In genomic region chr8:94973270-94973669, GRCm38 (mm10) we compare ENCODE assay signal across 25 mouse cellular contexts. TPM values are rescaled to one million over a fixed set of nuclear protein-coding genes. Genes with fewer than 3 reads are reported as not detected.
A peak's percentile ranks its signal among the peaks of the same experiment; 100 is the strongest.
DNase-seq lines count a peak whose midpoint lies in the region; ATAC-seq and TF ChIP-seq lines count a peak whose summit lies in the region.
"Had no signal": no experiment of that assay in that cellular context is flagged by ENCODE, and none has a peak within 500 bp of the region (broad histone marks: within the 10 kb centered on the region; RNA-seq: fewer than 3 reads in every experiment).

No protein-coding gene starts in this region.

- no peaks in the 10 kb centered on the region for H3K36me3 ChIP-seq in kidney, postnatal 0 days (ENCODE audit: insufficient read depth, low read length)
- H3K36me3 ChIP-seq in thymus, adult 2 months (ENCODE audit: control insufficient read depth, insufficient read depth, low read length): no peaks in the 10 kb centered on the region
- no peaks in the 10 kb centered on the region for H3K36me3 ChIP-seq in forebrain, embryonic 11.5 days (ENCODE audit: control insufficient read depth, insufficient read depth, low read length)
- H3K36me3 ChIP-seq in midbrain, postnatal 0 days (ENCODE audit: insufficient read depth, low read length): no peaks in the 10 kb centered on the region
- H3K36me3 ChIP-seq: limb, embryonic 12.5 days; liver, embryonic 12.5 days; stomach, embryonic 15.5 days had no signal

- H3K4me3 ChIP-seq in kidney, postnatal 0 days (replicated peaks; ENCODE audit: low read depth, low read length): no peak overlapping the region
- H3K4me3 ChIP-seq in thymus, adult 2 months (ENCODE audit: control insufficient read depth, insufficient read depth, low read length): no peak overlapping the region
- no peak overlapping the region for H3K4me3 ChIP-seq in forebrain, embryonic 11.5 days (ENCODE audit: low read depth, low read length)
- no peak overlapping the region for H3K4me3 ChIP-seq in midbrain, postnatal 0 days (ENCODE audit: low read depth, low read length)
- H3K4me3 ChIP-seq: limb, embryonic 12.5 days; liver, embryonic 12.5 days; myocyte; stomach, embryonic 15.5 days had no signal

- no peak overlapping the region for H3K4me2 ChIP-seq in kidney, postnatal 0 days (ENCODE audit: low read length)
- no peak overlapping the region for H3K4me2 ChIP-seq in forebrain, embryonic 11.5 days (ENCODE audit: low read depth, low read length, severe bottlenecking)
- no peak overlapping the region for H3K4me2 ChIP-seq in midbrain, postnatal 0 days (ENCODE audit: low read depth, low read length, poor library complexity, severe bottlenecking)
- H3K4me2 ChIP-seq: heart, embryonic 11.5 days; hindbrain, embryonic 14.5 days; limb, embryonic 12.5 days; liver, embryonic 12.5 days; lung, embryonic 14.5 days; stomach, embryonic 15.5 days had no signal

- no peaks in the 10 kb centered on the region for H3K9me3 ChIP-seq in kidney, postnatal 0 days (replicated peaks; ENCODE audit: low read length)
- H3K9me3 ChIP-seq in forebrain, embryonic 11.5 days (ENCODE audit: control insufficient read depth, low read length): no peaks in the 10 kb centered on the region
- H3K9me3 ChIP-seq in midbrain, postnatal 0 days (ENCODE audit: low read length): no peaks in the 10 kb centered on the region
- H3K9me3 ChIP-seq: limb, embryonic 12.5 days; liver, embryonic 12.5 days; stomach, embryonic 15.5 days had no signal

- 65% methylated on average over 9 of the region's 9 CpGs for WGBS in kidney, postnatal 0 days
- WGBS in thymus, adult 2 months: 3% methylated on average over 9 of the region's 9 CpGs
- WGBS in forebrain, embryonic 11.5 days: 93% methylated on average over 9 of the region's 9 CpGs
- WGBS in midbrain, postnatal 0 days: 90% methylated on average over 9 of the region's 9 CpGs

- H3K4me1 ChIP-seq in kidney, postnatal 0 days (replicated peaks; ENCODE audit: insufficient read depth, low read length): no peaks in the 10 kb centered on the region
- peaks cover 53% of the 10 kb centered on the region for H3K4me1 ChIP-seq in thymus, adult 2 months (replicated peaks; ENCODE audit: control insufficient read depth, insufficient read depth, low read length)
- peaks cover 15% of the 10 kb centered on the region for H3K4me1 ChIP-seq in forebrain, embryonic 11.5 days (replicated peaks; ENCODE audit: control insufficient read depth, insufficient read depth, low read length)
- H3K4me1 ChIP-seq in midbrain, postnatal 0 days (ENCODE audit: insufficient read depth, low read length): peaks cover 4% of the 10 kb centered on the region; the same call in 1 of the 2 replicates

- 0 out of 2 replicates have a peak overlapping the region, but pooled peaks have one; percentile 84 for H3K27ac ChIP-seq in kidney, postnatal 0 days
- peak overlapping the region; percentile 7; the same call in 1 of the 2 replicates for H3K27ac ChIP-seq in thymus, adult 2 months (ENCODE audit: control insufficient read depth, insufficient read depth, low read length)
- no peak overlapping the region for H3K27ac ChIP-seq in forebrain, embryonic 11.5 days (ENCODE audit: low read depth, low read length)
- no peak overlapping the region for H3K27ac ChIP-seq in midbrain, postnatal 0 days (ENCODE audit: low read depth, low read length)
- H3K27ac ChIP-seq: hindbrain, embryonic 14.5 days; limb, embryonic 12.5 days; liver, embryonic 12.5 days had no signal

- no peak for ATAC-seq in kidney, postnatal 0 days (replicated peaks; ENCODE audit: low FRiP score, low read depth)
- ATAC-seq in granulocyte monocyte progenitor cell, adult 5-6 weeks (replicated peaks; ENCODE audit: poor library complexity, severe bottlenecking): 0 out of 2 replicates have a peak, but pooled peaks have one; percentile 8
- ATAC-seq in forebrain, embryonic 11.5 days (replicated peaks; ENCODE audit: low FRiP score): no peak
- ATAC-seq in midbrain, postnatal 0 days (ENCODE audit: low FRiP score): no peak
- ATAC-seq: forebrain, embryonic 16.5 days; intestine, postnatal 0 days; liver, embryonic 12.5 days had no signal

- no peak for DNase-seq in kidney, postnatal 0 days (ENCODE audit: low spot score)
- DNase-seq in kidney, adult 18-20 months: no peak
- DNase-seq in thymus, adult 2 months: peak; percentile 55
- no peak for DNase-seq in left cerebral cortex, adult 8-10 months (ENCODE audit: low spot score in 2 of 2)
- no peak for DNase-seq in heart, postnatal 14 days
- no peak for DNase-seq in forebrain, embryonic 11.5 days (ENCODE audit: low spot score)
- DNase-seq in midbrain, postnatal 0 days (ENCODE audit: low spot score): no peak
- DNase-seq: adrenal gland, postnatal 14 days; cerebellum, adult 9-11 months; gastrocnemius, postnatal 36 days; heart, postnatal 10 days; lung, embryonic 14.5 days; lung, postnatal 36 days; midbrain, embryonic 14.5 days; right cerebral cortex, postnatal 25 days had no signal

- intact Hi-C loops in heart, postnatal 14 days (cut with DNase I): no loop called here

- no peak overlapping the region for H3K9ac ChIP-seq in kidney, postnatal 0 days (ENCODE audit: low read depth, low read length)
- no peak overlapping the region for H3K9ac ChIP-seq in forebrain, embryonic 11.5 days (ENCODE audit: low read length)
- no peak overlapping the region for H3K9ac ChIP-seq in midbrain, postnatal 0 days (replicated peaks; ENCODE audit: low read length, poor library complexity, severe bottlenecking)
- H3K9ac ChIP-seq: hindbrain, embryonic 14.5 days; limb, embryonic 12.5 days; liver, embryonic 12.5 days; lung, embryonic 14.5 days; stomach, embryonic 15.5 days had no signal

- TF ChIP-seq CTCF in kidney, postnatal 0 days (IDR thresholded peaks at IDR 0.05; ENCODE audit: low read depth): no peak
- TF ChIP-seq CTCF in thymus, adult 2 months (IDR thresholded peaks at IDR 0.05; ENCODE audit: borderline replicate concordance, control insufficient read depth, extremely low read depth, insufficient read depth, low read length, poor library complexity): no peak
- no peak for TF ChIP-seq CTCF in midbrain, postnatal 0 days (IDR thresholded peaks at IDR 0.05)

- no peak for TF ChIP-seq POLR2A in thymus, adult 2 months (IDR thresholded peaks at IDR 0.05; ENCODE audit: control insufficient read depth, extremely low read depth, insufficient read depth, low read length, poor library complexity)

- H3K27me3 ChIP-seq in kidney, postnatal 0 days (ENCODE audit: insufficient read depth, low read length): no peaks in the 10 kb centered on the region
- H3K27me3 ChIP-seq in thymus, adult 2 months (ENCODE audit: control insufficient read depth, insufficient read depth, low read length): no peaks in the 10 kb centered on the region
- peaks cover 4% of the 10 kb centered on the region; the same call in 1 of the 2 replicates for H3K27me3 ChIP-seq in forebrain, embryonic 11.5 days (ENCODE audit: control insufficient read depth, insufficient read depth, low read length)
- H3K27me3 ChIP-seq in midbrain, postnatal 0 days (ENCODE audit: insufficient read depth, low read length): no peaks in the 10 kb centered on the region
- H3K27me3 ChIP-seq: stomach, embryonic 15.5 days had no signal

RNA-seq across cellular contexts. Expression of gene Adgrg1, which starts 1.3 kb away (rescaled TPM):
- polyA plus RNA-seq in kidney, postnatal 0 days (2015; fragmentation: Nextera tagmentation; extraction: Ambion mirVana): 109 and 125 TPM in 2 replicates
- 115 and 208 TPM in 2 replicates for total RNA-seq in granulocyte monocyte progenitor cell, adult 5-6 weeks (2014; fragmentation: Nextera tagmentation)
- total RNA-seq in granulocyte monocyte progenitor cell, adult 5-6 weeks (2017): 50.3 and 50.9 TPM in 2 replicates
- polyA plus RNA-seq in thymus, adult 2 months (2012; rRNA removed): 146 and 166 TPM in 2 replicates
- 10 to 100 TPM; 72.9 to 94.8 (median 80.5) TPM for total RNA-seq in left cerebral cortex, adult 8-10 months (2022)
- total RNA-seq in heart, postnatal 14 days (2021): 10 to 100 TPM; 59.3 to 73.3 TPM
- polyA plus RNA-seq in forebrain, embryonic 11.5 days (2014; fragmentation: Nextera tagmentation; extraction: Ambion mirVana): 177 and 184 TPM in 2 replicates
- 218 and 247 TPM in 2 replicates for total RNA-seq in midbrain, postnatal 0 days (2014; rRNA removed)
- 114 and 125 TPM in 2 replicates for polyA plus RNA-seq in midbrain, postnatal 0 days (2015; fragmentation: Nextera tagmentation; extraction: Ambion mirVana)

RNA-seq across cellular contexts. Expression of gene Adgrg3, which starts 44.2 kb away (rescaled TPM):
- polyA plus RNA-seq in kidney, postnatal 0 days (2015; fragmentation: Nextera tagmentation; extraction: Ambion mirVana): 3.7 and 4.4 TPM in 2 replicates
- total RNA-seq in granulocyte monocyte progenitor cell, adult 5-6 weeks (2014; fragmentation: Nextera tagmentation): 142 and 175 TPM in 2 replicates
- total RNA-seq in granulocyte monocyte progenitor cell, adult 5-6 weeks (2017): 170 and 173 TPM in 2 replicates
- polyA plus RNA-seq in thymus, adult 2 months (2012; rRNA removed): 27.0 and 32.0 TPM in 2 replicates
- total RNA-seq in left cerebral cortex, adult 8-10 months (2022): under 1 TPM in 2 of 4 experiments, not detected in 2; 0.27 to 0.30 TPM
- 1 to 10 TPM; 1.5 TPM for total RNA-seq in heart, postnatal 14 days (2021)
- 2.9 and 3.2 TPM in 2 replicates for polyA plus RNA-seq in forebrain, embryonic 11.5 days (2014; fragmentation: Nextera tagmentation; extraction: Ambion mirVana)
- total RNA-seq in midbrain, postnatal 0 days (2014; rRNA removed): 1.5 and 1.7 TPM in 2 replicates
- 0.59 and 0.88 TPM in 2 replicates for polyA plus RNA-seq in midbrain, postnatal 0 days (2015; fragmentation: Nextera tagmentation; extraction: Ambion mirVana)

RNA-seq across cellular contexts. Expression of gene Adgrg5, which starts 49.8 kb away (rescaled TPM):
- polyA plus RNA-seq in kidney, postnatal 0 days (2015; fragmentation: Nextera tagmentation; extraction: Ambion mirVana): not detected in 2 replicates
- not detected in 2 replicates for total RNA-seq in granulocyte monocyte progenitor cell, adult 5-6 weeks (2014; fragmentation: Nextera tagmentation)
- total RNA-seq in granulocyte monocyte progenitor cell, adult 5-6 weeks (2017): not detected in 2 replicates
- polyA plus RNA-seq in thymus, adult 2 months (2012; rRNA removed): 37.5 and 40.5 TPM in 2 replicates
- total RNA-seq in left cerebral cortex, adult 8-10 months (2022): under 1 TPM in 3 of 4 experiments, not detected in 1; 0.17 to 0.95 (median 0.46) TPM
- under 1 TPM; 0.22 to 0.50 TPM for total RNA-seq in heart, postnatal 14 days (2021)
- polyA plus RNA-seq in forebrain, embryonic 11.5 days (2014; fragmentation: Nextera tagmentation; extraction: Ambion mirVana): 0.12 and 0.20 TPM in 2 replicates
- total RNA-seq in midbrain, postnatal 0 days (2014; rRNA removed): not detected in 2 replicates
- 0.17 and 0.21 TPM in 2 replicates for polyA plus RNA-seq in midbrain, postnatal 0 days (2015; fragmentation: Nextera tagmentation; extraction: Ambion mirVana)
- total RNA-seq: gastrocnemius, postnatal 36 days; left cerebral cortex, postnatal 10 days had no signal
- polyA plus RNA-seq: forebrain, embryonic 16.5 days; limb, embryonic 12.5 days; myocyte had no signal

RNA-seq across cellular contexts. Expression of gene Ccdc102a, which starts 55.4 kb away (rescaled TPM):
- 17.5 and 20.0 TPM in 2 replicates for polyA plus RNA-seq in kidney, postnatal 0 days (2015; fragmentation: Nextera tagmentation; extraction: Ambion mirVana)
- total RNA-seq in granulocyte monocyte progenitor cell, adult 5-6 weeks (2014; fragmentation: Nextera tagmentation): not detected in 2 replicates
- 0.34 and 1.5 TPM in 2 replicates for total RNA-seq in granulocyte monocyte progenitor cell, adult 5-6 weeks (2017)
- 6.8 and 7.2 TPM in 2 replicates for polyA plus RNA-seq in thymus, adult 2 months (2012; rRNA removed)
- total RNA-seq in left cerebral cortex, adult 8-10 months (2022): 1 to 10 TPM; 1.2 to 2.2 (median 1.8) TPM
- 10 to 100 TPM; 10.8 to 10.9 TPM for total RNA-seq in heart, postnatal 14 days (2021)
- polyA plus RNA-seq in forebrain, embryonic 11.5 days (2014; fragmentation: Nextera tagmentation; extraction: Ambion mirVana): 18.8 and 19.5 TPM in 2 replicates
- total RNA-seq in midbrain, postnatal 0 days (2014; rRNA removed): 5.4 and 6.1 TPM in 2 replicates
- polyA plus RNA-seq in midbrain, postnatal 0 days (2015; fragmentation: Nextera tagmentation; extraction: Ambion mirVana): 3.6 and 3.7 TPM in 2 replicates

Comparison
In these comparisons a context has a peak if more than half of its experiments do, and no peak if none do; other contexts are left out.
1. H3K27ac ChIP-seq: peak in kidney, postnatal 0 days (single experiment) and thymus, adult 2 months (single experiment); none in forebrain, embryonic 11.5 days (single experiment) and midbrain, postnatal 0 days (single experiment).
2. RNA of gene Adgrg3, which starts 44.2 kb away (total RNA-seq): 142 to 175 TPM in granulocyte monocyte progenitor cell, adult 5-6 weeks; 1.5 TPM in heart, postnatal 14 days, 1.5 to 1.7 TPM in midbrain, postnatal 0 days and 0.27 to 0.30 TPM in left cerebral cortex, adult 8-10 months; every median in the first group is over 10 times any median in the second.